Mouse (Mus musculus) liver, postnatal 0 days (tissue): ENCODE results near the gene Fbxw4.

Experiments used
- CTCF ChIP-seq: sonication (generic); IDR thresholded peaks from 2 replicates; pipeline ENCODE4 v1.5.1; 2016; ENCODE audit warnings: antibody characterized with exemption, low read depth
- EP300 ChIP-seq: IDR thresholded peaks from 2 replicates; pipeline ENCODE4 v1.6.1; 2016; ENCODE audit warnings: antibody characterized with exemption, low read depth, mild to moderate bottlenecking

DNA sequence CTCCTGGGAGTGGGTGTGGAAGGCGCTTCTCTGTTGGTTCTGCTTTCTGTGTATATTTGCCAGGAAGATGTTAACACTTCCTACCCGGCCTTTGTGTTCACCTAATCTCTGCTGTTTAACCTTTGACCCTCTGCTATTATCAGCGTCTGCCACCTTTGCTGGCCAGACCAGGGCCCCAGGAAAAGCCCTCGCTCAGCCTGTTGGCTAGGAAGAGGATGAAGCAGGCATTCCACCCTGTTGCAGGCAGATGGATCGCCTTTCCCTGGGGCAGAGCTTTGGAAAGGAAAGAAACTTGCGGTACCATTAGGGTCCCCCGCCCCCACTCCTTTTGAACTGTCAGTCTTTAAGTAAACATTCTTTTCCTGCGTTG is 84.5 kb downstream of the Fbxw4 start:
- TF ChIP-seq CTCF (no peak), EP300 (no peak)
